Mouse (Mus musculus): ENCODE results near the gene Arfgap1. TPM values are rescaled to one million over a fixed set of nuclear protein-coding genes. Genes with fewer than 3 reads are reported as not detected.

Gene Arfgap1
- total and polyA plus RNA-seq, 3 experiments = 50.5 to 57.1 TPM; not detected in 1

- TF ChIP-seq E2F4 (IDR thresholded peaks at IDR 0.05; ENCODE audit: borderline replicate concordance, low read depth, low read length) = no peak
- no peak for TF ChIP-seq ZMIZ1 (IDR thresholded peaks at IDR 0.05; ENCODE audit: low read depth, low read length)
- no peak for TF ChIP-seq TBP (IDR thresholded peaks at IDR 0.05; ENCODE audit: low read depth, low read length)
- no peak for TF ChIP-seq GATA1 (IDR thresholded peaks at IDR 0.05; ENCODE audit: low read depth, low read length)
- TF ChIP-seq MAZ (IDR thresholded peaks at IDR 0.05; ENCODE audit: low read depth, low read length) = no peak
- no peak for TF ChIP-seq ELF1 (IDR thresholded peaks at IDR 0.05; ENCODE audit: low read depth, low read length)
- no peak for TF ChIP-seq MYC (IDR thresholded peaks at IDR 0.05; ENCODE audit: low read depth, low read length)
- no peak for TF ChIP-seq POLR2A (IDR thresholded peaks at IDR 0.05; ENCODE audit: control insufficient read depth in 1 of 2, insufficient read depth in 1 of 2, low read depth in 1 of 2, low read length in 2 of 2, poor library complexity in 1 of 2)
- TF ChIP-seq SIN3A (IDR thresholded peaks at IDR 0.05; ENCODE audit: low read length) = no peak
- no peak for TF ChIP-seq MAFK (IDR thresholded peaks at IDR 0.05; ENCODE audit: borderline replicate concordance, low read depth, low read length)
- no peak for TF ChIP-seq JUND (IDR thresholded peaks at IDR 0.05; ENCODE audit: low read depth, low read length)
- H3K36me3 ChIP-seq (ENCODE audit: control insufficient read depth in 1 of 2, insufficient read depth in 2 of 2, low read length in 2 of 2) = no peaks in the 10 kb centered on the region
These were observed 17.1 kb upstream of the Arfgap1 start for GRCm38 (mm10) chr2:180949947-180950346.

DNA sequence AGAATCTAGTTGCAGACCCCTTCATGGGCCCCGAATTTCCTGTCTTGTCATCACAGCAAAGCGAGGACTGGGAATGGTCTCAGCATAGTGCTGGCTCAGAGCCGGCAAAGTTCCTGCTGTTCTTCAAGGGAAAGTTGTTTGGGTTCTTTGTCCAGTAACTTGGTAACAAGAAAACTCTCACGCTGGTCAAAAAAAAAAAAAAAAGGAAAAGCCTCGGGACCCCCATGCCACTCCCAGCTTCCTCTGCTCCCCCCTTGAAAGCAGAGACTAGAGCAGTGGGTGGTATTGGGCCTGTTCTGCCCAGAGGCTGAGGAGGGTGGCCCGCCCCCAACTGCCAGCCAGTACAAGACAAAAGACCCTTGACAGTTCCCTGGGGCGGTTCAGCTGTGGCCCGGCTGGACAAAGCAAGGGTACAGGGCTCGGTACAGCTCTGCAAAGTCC lies 14.3 kb upstream of the Arfgap1 start:
- DNase-seq (ENCODE audit: low read depth, low spot score) = no peak
- no peak for TF ChIP-seq MAFK (IDR thresholded peaks at IDR 0.05; ENCODE audit: borderline replicate concordance, low read depth, low read length)
- TF ChIP-seq SMC3 (IDR thresholded peaks at IDR 0.05; ENCODE audit: low read depth, low read length) = no peak
- TF ChIP-seq MAX (IDR thresholded peaks at IDR 0.05; ENCODE audit: low read length) = no peak
- TF ChIP-seq CHD1 (IDR thresholded peaks at IDR 0.05; ENCODE audit: low read depth, low read length) = no peak
- TF ChIP-seq CHD2 (IDR thresholded peaks at IDR 0.05; ENCODE audit: low read length) = no peak
- no peak for TF ChIP-seq SIN3A (IDR thresholded peaks at IDR 0.05; ENCODE audit: low read length)
- no peak for TF ChIP-seq UBTF (IDR thresholded peaks at IDR 0.05; ENCODE audit: borderline replicate concordance, insufficient read depth, low read depth, low read length)
- TF ChIP-seq ZKSCAN1 (IDR thresholded peaks at IDR 0.05; ENCODE audit: low read depth, low read length) = no peak
- TF ChIP-seq ZMIZ1 (IDR thresholded peaks at IDR 0.05; ENCODE audit: low read depth, low read length) = no peak
- no peak for TF ChIP-seq E2F4 (IDR thresholded peaks at IDR 0.05; ENCODE audit: borderline replicate concordance, low read depth, low read length)
- TF ChIP-seq ETS1 (IDR thresholded peaks at IDR 0.05; ENCODE audit: low read depth, low read length) = no peak
- TF ChIP-seq RCOR1 (IDR thresholded peaks at IDR 0.05; ENCODE audit: low read depth, low read length) = no peak
- no peak for TF ChIP-seq TBP (IDR thresholded peaks at IDR 0.05; ENCODE audit: low read depth, low read length)
- no peak for TF ChIP-seq JUND (IDR thresholded peaks at IDR 0.05; ENCODE audit: low read depth, low read length)
- no peak for TF ChIP-seq BHLHE40 (IDR thresholded peaks at IDR 0.05; ENCODE audit: borderline replicate concordance, low read depth, low read length)
- no peak for TF ChIP-seq RAD21 (IDR thresholded peaks at IDR 0.05; ENCODE audit: low read depth, low read length)
- TF ChIP-seq ZC3H11A (IDR thresholded peaks at IDR 0.05; ENCODE audit: low read depth, low read length) = no peak
- TF ChIP-seq GATA1 (IDR thresholded peaks at IDR 0.05; ENCODE audit: low read depth, low read length) = no peak
- TF ChIP-seq USF1 (IDR thresholded peaks at IDR 0.05; ENCODE audit: low read depth, low read length) = no peak
- TF ChIP-seq TCF12 (IDR thresholded peaks at IDR 0.05; ENCODE audit: low read depth, low read length) = no peak
- Histone ChIP-seq H3K79me2 (ENCODE audit: control insufficient read depth, insufficient read depth, low read length, poor library complexity) (no peaks in the 10 kb centered on the region), H3K9me3 (replicated peaks; ENCODE audit: insufficient read depth, low read length) (no peaks in the 10 kb centered on the region), H3K36me3 (ENCODE audit: control insufficient read depth in 1 of 2, insufficient read depth in 2 of 2, low read length in 2 of 2) (no peaks in the 10 kb centered on the region), H3K4me3 (ENCODE audit: control insufficient read depth in 1 of 2, insufficient read depth in 1 of 2, low read depth in 2 of 2, low read length in 2 of 2) (no peak overlapping the region), H3K9ac (ENCODE audit: control insufficient read depth, low read depth, low read length, poor library complexity, severe bottlenecking) (no peak overlapping the region), H3K27ac (ENCODE audit: control insufficient read depth, low read depth, low read length) (no peak overlapping the region), H3K4me1 (ENCODE audit: control insufficient read depth in 1 of 2, insufficient read depth in 2 of 2, low read length in 2 of 2) (no peaks in the 10 kb centered on the region), H3K27me3 (ENCODE audit: control insufficient read depth in 1 of 2, insufficient read depth in 2 of 2, low read length in 2 of 2) (peaks cover 13 to 21% of the 10 kb centered on the region in 2 experiments)

More at GRCm38 (mm10) chr2:180949947-180950346, 17.1 kb upstream of the Arfgap1 start:
- Histone ChIP-seq H3K27me3 (ENCODE audit: control insufficient read depth in 1 of 2, insufficient read depth in 2 of 2, low read length in 2 of 2) (peaks cover 14 to 15% of the 10 kb centered on the region in 2 experiments), H3K79me2 (ENCODE audit: control insufficient read depth, insufficient read depth, low read length, poor library complexity) (no peaks in the 10 kb centered on the region), H3K4me1 (ENCODE audit: control insufficient read depth in 1 of 2, insufficient read depth in 2 of 2, low read length in 2 of 2) (no peaks in the 10 kb centered on the region), H3K9me3 (replicated peaks; ENCODE audit: insufficient read depth, low read length) (no peaks in the 10 kb centered on the region), H3K27ac (ENCODE audit: control insufficient read depth, low read depth, low read length) (no peak overlapping the region), H3K9ac (ENCODE audit: control insufficient read depth, low read depth, low read length, poor library complexity, severe bottlenecking) (no peak overlapping the region), H3K4me3 (ENCODE audit: control insufficient read depth in 1 of 2, insufficient read depth in 1 of 2, low read depth in 2 of 2, low read length in 2 of 2) (no peak overlapping the region)
- no peak for DNase-seq (ENCODE audit: low read depth, low spot score)
